Mouse (Mus musculus): ENCODE data around the gene Zfp629.

DNA sequence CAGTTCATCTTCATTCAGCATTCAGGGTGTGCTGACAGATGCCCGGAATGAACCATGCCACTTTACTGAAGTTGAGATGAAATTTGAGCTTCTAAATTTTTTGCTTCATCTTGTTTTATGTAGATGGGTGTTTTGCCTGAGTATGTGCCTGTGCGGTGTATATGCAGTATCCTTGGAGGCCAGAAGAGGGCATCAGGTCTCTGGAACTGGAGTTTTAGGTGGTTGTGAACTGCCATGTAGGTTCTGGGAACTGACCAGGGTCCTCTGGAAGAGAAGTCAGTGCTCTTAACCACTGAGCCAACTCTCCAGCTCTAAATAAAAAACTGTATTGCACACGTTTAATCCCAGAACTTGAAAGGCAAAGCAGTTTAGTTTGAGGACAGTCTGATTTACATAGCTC lies 45.3 kb upstream of the Zfp629 start:
- TF ChIP-seq CTCF (IDR thresholded peaks at IDR 0.05; ENCODE audit: low read depth, low read length) (no peak; the same call in 1 of the 2 replicates), GATA1 (IDR thresholded peaks at IDR 0.05; ENCODE audit: borderline replicate concordance, low read length) (no peak)
